Mouse (Mus musculus): ENCODE data around the gene Slc35f4. TPM values are rescaled to one million over a fixed set of nuclear protein-coding genes. Genes with fewer than 3 reads are reported as not detected.

Gene Slc35f4
- polyA plus RNA-seq, 1 experiment from 2014 or later, result 0.07 TPM

DNA sequence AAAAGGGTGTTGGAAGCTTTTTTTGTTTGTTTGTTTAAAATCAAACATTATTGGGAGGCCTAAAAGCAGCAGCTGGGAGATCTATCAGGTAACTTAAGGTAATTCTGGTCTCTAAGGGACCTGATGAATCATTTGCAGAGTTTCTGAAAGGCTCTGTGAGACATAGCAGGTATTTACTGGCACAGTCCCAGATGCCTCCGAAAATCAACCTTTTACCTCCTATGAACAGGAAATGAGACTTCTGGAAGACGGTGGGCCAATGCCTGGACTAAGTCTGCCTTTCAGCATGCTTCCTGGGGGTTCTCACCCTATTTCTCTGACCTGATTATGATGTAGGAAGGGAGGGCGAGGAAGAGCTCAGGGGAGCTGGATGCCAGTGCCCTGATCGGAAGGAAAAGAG is 188.8 kb downstream of the Slc35f4 start:
- no peak overlapping the region for H3K27ac ChIP-seq (replicated peaks)
- H3K27me3 ChIP-seq (replicated peaks; ENCODE audit: low read depth, poor library complexity, severe bottlenecking), result no peaks in the 10 kb centered on the region

DNA sequence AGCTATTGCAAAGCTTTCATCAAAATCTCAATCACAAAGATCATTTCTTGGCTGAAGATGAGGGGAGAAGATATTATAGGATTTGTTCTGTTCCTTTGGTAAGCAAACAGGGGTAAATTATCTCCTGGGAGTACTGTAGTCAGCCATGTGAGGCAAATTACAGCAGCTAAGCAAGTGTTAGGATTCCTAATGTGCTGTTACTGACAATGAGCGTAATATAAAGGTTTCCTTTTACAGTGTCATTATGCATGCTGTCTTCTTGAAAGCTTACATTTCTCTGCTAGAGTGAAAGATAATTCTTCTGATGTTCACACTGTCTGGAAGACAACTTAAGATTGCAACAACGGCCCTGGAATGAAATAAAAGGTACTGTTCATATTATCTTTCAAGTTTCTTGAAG is 192.0 kb downstream of the Slc35f4 start:
- Histone ChIP-seq H3K27ac (replicated peaks) (no peak overlapping the region), H3K9me3 (no peaks in the 10 kb centered on the region), H3K4me1 (no peaks in the 10 kb centered on the region), H3K36me3 (replicated peaks) (no peaks in the 10 kb centered on the region), H3K27me3 (replicated peaks; ENCODE audit: low read depth, poor library complexity, severe bottlenecking) (no peaks in the 10 kb centered on the region), H3K4me3 (no peak overlapping the region)
- no peak for DNase-seq (ENCODE audit: low spot score)
- WGBS, result 87% methylated on average over 2 of the region's 2 CpGs

More for the DNA sequence above, 188.8 kb downstream of the Slc35f4 start:
- no peaks in the 10 kb centered on the region for H3K36me3 ChIP-seq (replicated peaks)
- no peaks in the 10 kb centered on the region for H3K4me1 ChIP-seq
- 70% methylated on average over 4 of the region's 4 CpGs for WGBS
- H3K4me3 ChIP-seq, result no peak overlapping the region
- DNase-seq (ENCODE audit: low spot score), result no peak
- H3K9me3 ChIP-seq, result no peaks in the 10 kb centered on the region

DNA sequence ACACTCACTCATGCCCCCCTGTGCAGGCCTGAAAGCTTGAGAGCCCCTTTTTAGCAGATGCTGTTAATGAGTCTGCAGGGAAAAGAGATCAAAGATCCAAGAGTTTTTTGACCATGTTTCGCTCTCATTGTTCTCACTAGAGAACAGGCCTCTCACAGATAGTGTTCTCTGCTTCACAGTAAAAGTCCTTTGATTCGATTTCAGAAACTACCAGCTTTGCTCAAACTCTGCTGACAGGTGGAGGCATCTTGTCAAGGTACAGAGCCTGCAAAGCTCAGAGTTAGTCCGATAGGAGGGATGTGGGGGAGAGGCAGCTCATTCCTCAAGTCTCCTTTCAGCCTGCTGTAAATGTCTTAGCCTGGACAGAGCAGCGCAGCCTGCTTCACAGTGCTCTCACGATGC is 209.4 kb downstream of the Slc35f4 start:
- H3K4me1 ChIP-seq, result peaks cover 9% of the 10 kb centered on the region; the same call in 1 of the 2 replicates
- no peaks in the 10 kb centered on the region for H3K9me3 ChIP-seq
- WGBS, result 32% methylated on average over 5 of the region's 5 CpGs
- H3K27me3 ChIP-seq (replicated peaks; ENCODE audit: low read depth, poor library complexity, severe bottlenecking), result no peaks in the 10 kb centered on the region
- DNase-seq (ENCODE audit: low spot score), result no peak
- no peak overlapping the region for H3K4me3 ChIP-seq
- H3K36me3 ChIP-seq (replicated peaks), result no peaks in the 10 kb centered on the region
- H3K27ac ChIP-seq (replicated peaks), result no peak overlapping the region

DNA sequence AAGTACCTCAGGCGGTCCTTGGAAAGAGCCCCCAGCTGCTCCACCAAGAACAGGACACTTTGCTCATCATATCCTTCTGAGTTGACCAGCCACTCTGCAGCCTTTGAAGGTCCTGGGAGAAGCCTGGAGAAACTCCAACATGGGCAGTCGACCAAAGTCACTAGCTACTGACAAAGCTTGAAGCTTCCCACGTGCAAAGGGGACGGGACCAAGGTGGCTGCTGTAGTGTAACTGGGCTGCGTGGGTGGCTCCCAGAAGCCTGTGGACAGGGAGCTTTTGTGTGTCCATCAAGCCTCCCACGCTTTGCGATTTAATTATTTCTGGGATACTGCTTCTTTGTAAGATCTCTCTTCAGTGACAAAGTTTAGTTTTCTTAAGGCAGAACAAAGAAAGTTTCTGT is 211.9 kb downstream of the Slc35f4 start:
- Histone ChIP-seq H3K27ac (replicated peaks) (no peak overlapping the region), H3K4me3 (no peak overlapping the region), H3K27me3 (replicated peaks; ENCODE audit: low read depth, poor library complexity, severe bottlenecking) (no peaks in the 10 kb centered on the region), H3K4me1 (peaks cover 9% of the 10 kb centered on the region; the same call in 1 of the 2 replicates), H3K36me3 (replicated peaks) (no peaks in the 10 kb centered on the region), H3K9me3 (no peaks in the 10 kb centered on the region)
- WGBS, result 60% methylated on average over 7 of the region's 7 CpGs
- no peak for DNase-seq (ENCODE audit: low spot score)

DNA sequence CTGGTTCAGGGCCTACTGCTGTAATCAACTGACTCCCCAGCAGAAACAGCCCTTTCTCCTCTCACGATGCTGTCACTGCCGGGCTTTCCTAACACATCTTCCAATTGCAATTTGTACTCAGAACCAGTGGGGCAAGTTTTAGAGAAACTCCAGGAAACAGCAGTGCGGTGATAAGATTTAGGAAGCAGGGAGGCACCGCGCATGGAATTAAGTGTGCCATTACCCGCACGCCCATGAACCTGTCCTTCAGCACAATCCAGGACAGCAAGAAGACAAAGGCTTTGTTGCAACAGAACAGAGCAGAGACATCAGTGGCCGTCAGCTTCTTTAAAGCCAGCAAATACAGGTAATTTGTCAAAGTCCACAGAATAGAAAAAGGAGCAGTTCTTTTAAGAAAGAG is 212.5 kb downstream of the Slc35f4 start:
- Histone ChIP-seq H3K36me3 (replicated peaks) (no peaks in the 10 kb centered on the region), H3K4me1 (peaks cover 9% of the 10 kb centered on the region; the same call in 1 of the 2 replicates), H3K27me3 (replicated peaks; ENCODE audit: low read depth, poor library complexity, severe bottlenecking) (no peaks in the 10 kb centered on the region), H3K4me3 (no peak overlapping the region), H3K9me3 (no peaks in the 10 kb centered on the region), H3K27ac (replicated peaks) (no peak overlapping the region)
- whole genome bisulfite sequencing, result 77% methylated on average over 8 of the region's 8 CpGs
- DNase-seq (ENCODE audit: low spot score), result no peak

DNA sequence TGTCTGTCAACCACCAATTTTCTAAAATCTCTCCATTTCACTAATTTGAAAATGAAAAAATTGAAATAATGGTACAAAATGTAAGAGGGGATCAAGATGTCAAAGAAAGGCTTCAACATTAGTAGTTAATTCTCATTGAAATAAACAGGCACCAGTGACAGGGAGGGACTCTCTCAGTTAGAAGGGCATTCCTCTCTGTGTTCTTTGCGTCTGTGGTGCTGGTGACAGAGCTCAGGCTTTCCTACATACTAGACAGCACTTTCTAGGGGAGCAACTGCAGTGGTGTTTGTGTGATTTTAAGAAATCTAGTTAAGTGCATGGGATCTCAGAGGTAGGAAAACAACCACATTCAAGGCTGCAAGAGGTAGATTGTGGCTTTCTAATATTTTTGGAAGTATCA is 214.3 kb downstream of the Slc35f4 start:
- DNase-seq (ENCODE audit: low spot score), result no peak
- H3K9me3 ChIP-seq, result no peaks in the 10 kb centered on the region
- H3K36me3 ChIP-seq (replicated peaks), result no peaks in the 10 kb centered on the region
- 61% methylated on average over 1 of the region's 1 CpGs for WGBS
- H3K4me1 ChIP-seq, result peaks cover 7% of the 10 kb centered on the region; the same call in 1 of the 2 replicates
- H3K4me3 ChIP-seq, result no peak overlapping the region
- H3K27me3 ChIP-seq (replicated peaks; ENCODE audit: low read depth, poor library complexity, severe bottlenecking), result no peaks in the 10 kb centered on the region
- no peak overlapping the region for H3K27ac ChIP-seq (replicated peaks)

DNA sequence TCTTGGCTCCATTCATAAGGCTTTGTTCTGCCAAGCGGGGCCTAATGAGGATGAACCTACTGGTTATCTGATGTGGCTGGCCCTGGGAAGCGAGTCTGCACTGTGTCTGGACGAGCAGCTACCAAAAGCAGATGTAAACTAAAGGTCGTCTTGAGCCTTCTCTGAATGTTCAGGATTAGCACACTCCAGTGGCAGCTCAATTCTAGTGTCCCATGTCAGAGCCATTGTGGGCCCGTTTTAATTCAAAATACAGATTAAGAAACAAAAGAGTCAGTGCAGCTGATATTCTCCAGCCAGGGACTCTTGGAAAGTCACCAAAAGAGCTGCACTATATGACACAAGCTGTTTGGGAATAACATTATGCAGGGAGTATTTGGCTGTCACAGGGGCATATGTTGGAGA is 214.8 kb downstream of the Slc35f4 start:
- Histone ChIP-seq H3K4me1 (peaks cover 4% of the 10 kb centered on the region; the same call in 1 of the 2 replicates), H3K4me3 (no peak overlapping the region), H3K27me3 (replicated peaks; ENCODE audit: low read depth, poor library complexity, severe bottlenecking) (no peaks in the 10 kb centered on the region), H3K36me3 (replicated peaks) (no peaks in the 10 kb centered on the region), H3K9me3 (no peaks in the 10 kb centered on the region), H3K27ac (replicated peaks) (no peak overlapping the region)
- no peak for DNase-seq (ENCODE audit: low spot score)
- WGBS, result 60% methylated on average over 5 of the region's 5 CpGs

DNA sequence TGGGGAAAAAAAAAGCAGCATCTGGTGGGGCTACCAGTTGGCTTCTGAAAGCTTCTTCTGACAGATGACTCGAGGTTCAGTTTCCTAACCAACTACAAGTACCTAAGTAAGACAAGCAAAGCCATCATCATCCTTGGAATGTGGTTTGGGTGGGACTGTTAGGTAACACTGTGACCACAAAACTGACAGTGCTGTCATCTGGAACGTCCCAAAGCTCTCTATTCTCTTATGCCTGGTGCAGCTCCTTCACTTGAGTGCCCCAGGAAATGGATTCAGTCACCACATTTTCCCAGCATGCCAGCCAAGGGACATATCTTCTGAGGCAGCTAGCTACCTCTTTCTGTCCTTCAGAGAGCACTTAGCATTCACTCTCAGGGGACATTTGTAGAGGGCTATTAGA is 216.2 kb downstream of the Slc35f4 start:
- Histone ChIP-seq H3K4me3 (no peak overlapping the region), H3K9me3 (no peaks in the 10 kb centered on the region), H3K4me1 (peaks cover 4% of the 10 kb centered on the region; the same call in 1 of the 2 replicates), H3K27ac (replicated peaks) (no peak overlapping the region), H3K36me3 (replicated peaks) (no peaks in the 10 kb centered on the region), H3K27me3 (replicated peaks; ENCODE audit: low read depth, poor library complexity, severe bottlenecking) (no peaks in the 10 kb centered on the region)
- WGBS, result 73% methylated on average over 2 of the region's 2 CpGs
- DNase-seq (ENCODE audit: low spot score), result no peak

DNA sequence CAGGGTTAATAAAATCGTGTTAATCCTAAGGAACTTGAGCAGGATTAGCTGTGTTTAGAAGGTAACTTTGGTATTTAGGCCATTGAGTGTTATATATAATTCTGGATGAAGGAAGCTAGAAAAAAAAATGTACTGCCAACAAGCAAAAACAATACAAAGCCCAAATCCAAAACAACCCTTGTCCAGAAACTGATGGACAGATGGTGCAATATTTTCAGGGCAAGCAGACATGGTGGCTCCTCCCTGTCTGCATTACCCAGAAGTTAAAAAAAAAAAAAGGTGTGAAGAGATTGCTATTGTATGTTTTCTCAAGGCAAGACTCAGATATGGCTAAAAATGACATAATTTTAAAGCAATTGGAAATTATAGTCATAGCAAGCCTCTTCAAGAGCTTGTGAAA is 217.3 kb downstream of the Slc35f4 start:
- H3K27me3 ChIP-seq (replicated peaks; ENCODE audit: low read depth, poor library complexity, severe bottlenecking), result no peaks in the 10 kb centered on the region
- H3K4me1 ChIP-seq, result no peaks in the 10 kb centered on the region
- H3K4me3 ChIP-seq, result no peak overlapping the region
- H3K36me3 ChIP-seq (replicated peaks), result no peaks in the 10 kb centered on the region
- WGBS, result 79% methylated on average over 1 of the region's 1 CpGs
- DNase-seq (ENCODE audit: low spot score), result no peak
- H3K9me3 ChIP-seq, result no peaks in the 10 kb centered on the region
- no peak overlapping the region for H3K27ac ChIP-seq (replicated peaks)

DNA sequence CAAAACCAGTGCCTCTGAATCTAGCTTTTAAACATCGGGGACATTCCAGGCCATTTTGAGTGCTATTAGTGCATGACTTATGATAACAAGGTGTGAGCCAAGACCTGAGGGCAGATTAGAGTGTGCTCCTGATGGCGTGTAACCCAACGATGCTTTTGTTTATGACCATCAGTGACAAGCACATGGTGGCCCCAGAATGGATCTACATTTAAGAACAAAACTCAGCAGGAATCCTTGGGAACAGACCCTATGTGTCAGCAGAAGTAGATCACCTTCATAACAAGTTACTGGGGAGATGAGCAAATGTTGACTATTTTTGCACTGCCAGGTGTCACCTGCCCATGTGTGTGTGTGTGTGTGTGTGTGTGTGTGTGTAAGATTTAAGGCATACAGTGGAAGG is 218.0 kb downstream of the Slc35f4 start:
- 91% methylated on average over 3 of the region's 3 CpGs for WGBS
- no peak overlapping the region for H3K27ac ChIP-seq (replicated peaks)
- no peak for DNase-seq (ENCODE audit: low spot score)
- H3K4me3 ChIP-seq, result no peak overlapping the region
- H3K9me3 ChIP-seq, result no peaks in the 10 kb centered on the region
- H3K36me3 ChIP-seq (replicated peaks), result no peaks in the 10 kb centered on the region
- H3K4me1 ChIP-seq, result no peaks in the 10 kb centered on the region
- no peaks in the 10 kb centered on the region for H3K27me3 ChIP-seq (replicated peaks; ENCODE audit: low read depth, poor library complexity, severe bottlenecking)

DNA sequence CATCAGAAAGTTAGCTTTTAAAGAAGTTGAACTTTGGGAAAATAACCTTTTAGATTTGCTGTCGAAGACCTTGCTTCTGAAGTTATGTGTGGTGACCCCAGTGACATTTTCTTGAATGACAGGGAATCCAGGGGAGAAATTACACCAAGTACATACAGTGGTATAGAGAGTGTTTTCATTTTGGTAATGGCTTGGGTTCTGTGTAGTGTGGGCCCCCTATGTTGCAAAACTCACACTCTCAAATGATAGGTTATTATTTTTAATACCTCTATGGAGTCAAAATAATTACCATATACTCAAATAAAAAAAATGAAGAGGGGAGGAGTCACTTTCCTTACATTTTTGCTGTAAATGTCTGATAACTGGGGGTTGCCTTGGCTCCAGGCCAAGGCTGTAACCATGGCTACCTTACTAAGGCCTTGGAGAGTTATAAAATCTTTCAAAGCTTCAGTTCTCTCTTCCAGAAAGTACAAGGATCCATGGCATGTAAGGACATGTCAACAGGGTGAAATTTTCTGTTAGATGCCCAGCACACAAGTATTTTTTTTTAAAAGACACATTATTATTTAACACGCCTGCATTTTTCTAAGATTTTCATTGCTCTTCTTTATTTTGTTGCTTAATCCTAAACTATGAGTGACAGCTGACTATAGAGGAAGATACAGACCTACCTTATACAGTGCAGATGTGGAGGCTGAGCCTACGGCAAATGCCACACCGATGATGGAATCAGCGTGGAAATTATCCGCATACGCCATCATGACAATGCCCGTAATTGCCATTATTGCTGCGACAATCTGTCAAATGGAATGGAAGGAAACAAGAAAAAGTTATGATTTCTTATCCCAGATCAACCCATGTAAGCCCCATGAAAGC is 220.1 kb downstream of the Slc35f4 start:
- DNase-seq (ENCODE audit: low spot score), result no peak
- Histone ChIP-seq H3K4me1 (peaks cover 6% of the 10 kb centered on the region), H3K27me3 (replicated peaks; ENCODE audit: low read depth, poor library complexity, severe bottlenecking) (no peaks in the 10 kb centered on the region), H3K36me3 (replicated peaks) (no peaks in the 10 kb centered on the region), H3K4me3 (no peak overlapping the region), H3K9me3 (no peaks in the 10 kb centered on the region), H3K27ac (replicated peaks) (no peak overlapping the region)
- WGBS, result 92% methylated on average over 9 of the region's 9 CpGs

DNA sequence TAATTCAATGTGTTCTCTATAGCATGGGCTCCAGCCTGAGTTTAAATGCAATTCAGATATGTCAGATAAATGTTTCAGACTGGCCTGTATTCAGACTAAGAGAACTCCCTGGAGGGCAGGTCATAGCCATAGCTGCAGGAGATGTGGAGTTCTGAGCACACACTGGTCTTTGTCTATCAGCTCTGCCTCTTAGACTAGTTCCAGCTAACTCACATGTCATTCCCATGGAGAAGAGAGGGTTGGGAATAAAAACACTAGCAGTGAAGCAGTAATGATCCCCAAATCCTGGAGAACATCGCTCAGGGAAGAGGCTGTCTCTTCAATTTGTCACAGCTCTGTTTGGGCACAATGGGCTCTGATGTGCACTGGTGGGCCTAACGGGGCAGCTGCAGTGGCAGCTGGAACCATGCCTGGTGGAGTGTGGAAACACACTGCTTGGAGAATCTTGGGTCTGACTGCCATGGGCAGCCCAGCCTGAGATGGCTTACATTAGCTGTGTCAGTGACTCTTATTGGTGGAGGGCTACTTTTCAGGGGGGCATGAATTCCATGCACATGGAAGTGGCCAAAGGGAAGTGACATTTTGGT is 223.5 kb downstream of the Slc35f4 start:
- no peaks in the 10 kb centered on the region for H3K36me3 ChIP-seq (replicated peaks)
- no peak overlapping the region for H3K27ac ChIP-seq (replicated peaks)
- H3K4me3 ChIP-seq, result no peak overlapping the region
- no peak for DNase-seq (ENCODE audit: low spot score)
- H3K27me3 ChIP-seq (replicated peaks; ENCODE audit: low read depth, poor library complexity, severe bottlenecking), result no peaks in the 10 kb centered on the region
- H3K4me1 ChIP-seq, result peaks cover 6% of the 10 kb centered on the region
- 59% methylated on average over 2 of the region's 2 CpGs for WGBS
- H3K9me3 ChIP-seq, result no peaks in the 10 kb centered on the region

DNA sequence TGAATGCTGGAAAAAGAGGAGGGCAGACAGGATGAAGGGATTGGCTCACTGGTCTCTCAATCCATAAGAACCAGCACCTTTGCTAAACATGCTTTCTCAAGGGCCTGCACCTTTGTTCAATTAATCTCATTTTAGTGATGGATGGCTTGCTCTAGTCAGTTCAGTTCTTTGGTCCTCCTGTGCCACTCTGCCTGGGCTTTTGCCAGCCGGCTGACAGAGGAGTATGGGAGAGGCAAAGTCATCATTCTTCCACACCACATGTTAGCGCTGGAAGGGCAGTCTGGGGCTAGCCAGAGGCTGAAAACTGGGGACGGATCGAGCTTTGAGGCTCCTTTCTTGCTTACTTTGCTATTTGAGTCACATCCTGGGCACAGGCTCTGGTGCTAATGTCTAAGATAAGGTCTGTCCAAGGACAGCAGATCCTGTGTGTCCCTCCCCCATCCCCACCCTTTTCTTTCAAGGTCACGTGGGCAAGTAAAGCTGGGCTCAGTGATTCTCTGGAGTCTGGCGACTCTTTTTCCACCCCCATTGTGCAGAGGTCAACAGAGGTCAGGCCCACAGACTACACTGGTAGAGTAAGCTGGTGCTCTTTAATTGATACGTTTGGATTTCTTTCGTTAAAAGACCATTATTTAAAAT is 224.7 kb downstream of the Slc35f4 start:
- Histone ChIP-seq H3K9me3 (no peaks in the 10 kb centered on the region), H3K4me3 (no peak overlapping the region), H3K27ac (replicated peaks) (no peak overlapping the region), H3K27me3 (replicated peaks; ENCODE audit: low read depth, poor library complexity, severe bottlenecking) (no peaks in the 10 kb centered on the region), H3K4me1 (peaks cover 6% of the 10 kb centered on the region), H3K36me3 (replicated peaks) (no peaks in the 10 kb centered on the region)
- WGBS, result 40% methylated on average over 8 of the region's 8 CpGs
- no peak for DNase-seq (ENCODE audit: low spot score)
